Mouse (Mus musculus): ENCODE results near the gene Thumpd3. TPM values are rescaled to one million over a fixed set of nuclear protein-coding genes. Genes with fewer than 3 reads are reported as not detected.
A peak's percentile ranks its signal among the peaks of the same experiment; 100 is the strongest.

Thumpd3 gene
- polyA plus RNA-seq, 1 experiment = 10.7 TPM

GRCm38 (mm10) chr6:113036463-113037175, 9.4 kb upstream of the Thumpd3 start:
- TF ChIP-seq CTCF (IDR thresholded peaks at IDR 0.05; ENCODE audit: borderline replicate concordance, control insufficient read depth, extremely low read depth, insufficient read depth, low read length, poor library complexity) (no peak), POLR2A (IDR thresholded peaks at IDR 0.05; ENCODE audit: control insufficient read depth, extremely low read depth, insufficient read depth, low read length, poor library complexity) (no peak)
- 94% methylated on average over 4 of the region's 4 CpGs for WGBS
- Histone ChIP-seq H3K4me3 (ENCODE audit: control insufficient read depth, insufficient read depth, low read length) (no peak overlapping the region), H3K36me3 (ENCODE audit: control insufficient read depth, insufficient read depth, low read length) (no peaks in the 10 kb centered on the region), H3K27me3 (ENCODE audit: control insufficient read depth, insufficient read depth, low read length) (no peaks in the 10 kb centered on the region), H3K4me1 (replicated peaks; ENCODE audit: control insufficient read depth, insufficient read depth, low read length) (peaks cover 2% of the 10 kb centered on the region; the same call in 1 of the 2 replicates), H3K27ac (ENCODE audit: control insufficient read depth, insufficient read depth, low read length) (no peak overlapping the region)
- no peak for DNase-seq

- TF ChIP-seq CTCF (IDR thresholded peaks at IDR 0.05; ENCODE audit: borderline replicate concordance, control insufficient read depth, extremely low read depth, insufficient read depth, low read length, poor library complexity) (no peak), POLR2A (IDR thresholded peaks at IDR 0.05; ENCODE audit: control insufficient read depth, extremely low read depth, insufficient read depth, low read length, poor library complexity) (no peak)
- no peak overlapping the region for H3K4me3 ChIP-seq (ENCODE audit: control insufficient read depth, insufficient read depth, low read length)
- peak; percentile 70 for DNase-seq
- 30% methylated on average over 19 of the region's 19 CpGs for WGBS
- no peak overlapping the region; the same call in 1 of the 2 replicates for H3K27ac ChIP-seq (ENCODE audit: control insufficient read depth, insufficient read depth, low read length)
- no peaks in the 10 kb centered on the region for H3K27me3 ChIP-seq (ENCODE audit: control insufficient read depth, insufficient read depth, low read length)
- H3K36me3 ChIP-seq (ENCODE audit: control insufficient read depth, insufficient read depth, low read length) = no peaks in the 10 kb centered on the region
- peaks cover 2% of the 10 kb centered on the region; the same call in 1 of the 2 replicates for H3K4me1 ChIP-seq (replicated peaks; ENCODE audit: control insufficient read depth, insufficient read depth, low read length)
Measured at GRCm38 (mm10) chr6:113037946-113038734, 7.9 kb upstream of the Thumpd3 start.

- Histone ChIP-seq H3K36me3 (ENCODE audit: control insufficient read depth, insufficient read depth, low read length) (no peaks in the 10 kb centered on the region), H3K27ac (ENCODE audit: control insufficient read depth, insufficient read depth, low read length) (no peak overlapping the region), H3K4me1 (replicated peaks; ENCODE audit: control insufficient read depth, insufficient read depth, low read length) (peaks cover 2% of the 10 kb centered on the region; the same call in 1 of the 2 replicates), H3K4me3 (ENCODE audit: control insufficient read depth, insufficient read depth, low read length) (no peak overlapping the region), H3K27me3 (ENCODE audit: control insufficient read depth, insufficient read depth, low read length) (no peaks in the 10 kb centered on the region)
- TF ChIP-seq POLR2A (IDR thresholded peaks at IDR 0.05; ENCODE audit: control insufficient read depth, extremely low read depth, insufficient read depth, low read length, poor library complexity) (no peak), CTCF (IDR thresholded peaks at IDR 0.05; ENCODE audit: borderline replicate concordance, control insufficient read depth, extremely low read depth, insufficient read depth, low read length, poor library complexity) (no peak)
- 86% methylated on average over 5 of the region's 5 CpGs for WGBS
- no peak for DNase-seq
Measured at GRCm38 (mm10) chr6:113038735-113039058, 7.3 kb upstream of the Thumpd3 start.

GRCm38 (mm10) chr6:113040319-113040718, 5.7 kb upstream of the Thumpd3 start:
- H3K27me3 ChIP-seq (ENCODE audit: control insufficient read depth, insufficient read depth, low read length) = no peaks in the 10 kb centered on the region
- H3K4me3 ChIP-seq (ENCODE audit: control insufficient read depth, insufficient read depth, low read length) = no peak overlapping the region
- peaks cover 4% of the 10 kb centered on the region for H3K4me1 ChIP-seq (replicated peaks; ENCODE audit: control insufficient read depth, insufficient read depth, low read length)
- WGBS = 91% methylated on average over 2 of the region's 2 CpGs
- H3K36me3 ChIP-seq (ENCODE audit: control insufficient read depth, insufficient read depth, low read length) = no peaks in the 10 kb centered on the region
- no peak overlapping the region for H3K27ac ChIP-seq (ENCODE audit: control insufficient read depth, insufficient read depth, low read length)
- no peak for DNase-seq
- TF ChIP-seq CTCF (IDR thresholded peaks at IDR 0.05; ENCODE audit: borderline replicate concordance, control insufficient read depth, extremely low read depth, insufficient read depth, low read length, poor library complexity) (no peak), POLR2A (IDR thresholded peaks at IDR 0.05; ENCODE audit: control insufficient read depth, extremely low read depth, insufficient read depth, low read length, poor library complexity) (no peak)

- Histone ChIP-seq H3K4me1 (replicated peaks; ENCODE audit: control insufficient read depth, insufficient read depth, low read length) (peaks cover 6% of the 10 kb centered on the region), H3K27ac (ENCODE audit: control insufficient read depth, insufficient read depth, low read length) (no peak overlapping the region), H3K36me3 (ENCODE audit: control insufficient read depth, insufficient read depth, low read length) (no peaks in the 10 kb centered on the region), H3K4me3 (ENCODE audit: control insufficient read depth, insufficient read depth, low read length) (no peak overlapping the region), H3K27me3 (ENCODE audit: control insufficient read depth, insufficient read depth, low read length) (no peaks in the 10 kb centered on the region)
- no peak for DNase-seq
- WGBS = 65% methylated on average over 11 of the region's 11 CpGs
- TF ChIP-seq POLR2A (IDR thresholded peaks at IDR 0.05; ENCODE audit: control insufficient read depth, extremely low read depth, insufficient read depth, low read length, poor library complexity) = no peak
- TF ChIP-seq CTCF (IDR thresholded peaks at IDR 0.05; ENCODE audit: borderline replicate concordance, control insufficient read depth, extremely low read depth, insufficient read depth, low read length, poor library complexity) = no peak
Measured at GRCm38 (mm10) chr6:113041215-113041990, 4.6 kb upstream of the Thumpd3 start.

- peaks cover 3% of the 10 kb centered on the region; the same call in 1 of the 2 replicates for H3K36me3 ChIP-seq (ENCODE audit: control insufficient read depth, insufficient read depth, low read length)
- no peaks in the 10 kb centered on the region for H3K27me3 ChIP-seq (ENCODE audit: control insufficient read depth, insufficient read depth, low read length)
- TF ChIP-seq CTCF (IDR thresholded peaks at IDR 0.05; ENCODE audit: borderline replicate concordance, control insufficient read depth, extremely low read depth, insufficient read depth, low read length, poor library complexity) (no peak), POLR2A (IDR thresholded peaks at IDR 0.05; ENCODE audit: control insufficient read depth, extremely low read depth, insufficient read depth, low read length, poor library complexity) (no peak)
- peaks cover 4% of the 10 kb centered on the region for H3K4me1 ChIP-seq (replicated peaks; ENCODE audit: control insufficient read depth, insufficient read depth, low read length)
- 1% methylated on average over 11 of the region's 11 CpGs for WGBS
- DNase-seq = no peak
- H3K4me3 ChIP-seq (ENCODE audit: control insufficient read depth, insufficient read depth, low read length) = peak overlapping the region; percentile 79
- H3K27ac ChIP-seq (ENCODE audit: control insufficient read depth, insufficient read depth, low read length) = peak overlapping the region; percentile 82
Measured at GRCm38 (mm10) chr6:113045575-113045974, 450 bp upstream of the Thumpd3 start.

Data from thymus, adult 2 months (tissue).